Mouse (Mus musculus) CH12.LX (cell line): ENCODE measurements around the gene Acvr1c. TPM values are rescaled to one million over a fixed set of nuclear protein-coding genes. Genes with fewer than 3 reads are reported as not detected.

Experiments used
- DNase-seq: peaks from one replicate; pipeline ENCODE4 v3.0.0-alpha.2; 2013; ENCODE audit errors: extremely low read depth
- H3K27ac ChIP-seq: 2 replicates; pipeline ENCODE4 v1.5.1; 2012; ENCODE audit warnings: low read depth, mild to moderate bottlenecking, control low read depth, moderate library complexity; ENCODE audit not compliant: insufficient read depth
- H3K27me3 ChIP-seq: replicated peaks from 2 replicates; pipeline ENCODE3; 2012; ENCODE audit warnings: inconsistent platforms
- H3K36me3 ChIP-seq, 2 experiments: replicated peaks in 1 of 2; 2 replicates each; pipeline versions ENCODE3 to v1.6.1; 2012; ENCODE audit warnings: inconsistent platforms in 1 of 2, low read length in 1 of 2, mild to moderate bottlenecking in 1 of 2, mixed read lengths in 1 of 2, moderate library complexity in 1 of 2; ENCODE audit not compliant: control insufficient read depth in 1 of 2, insufficient read depth in 1 of 2
- H3K4me1 ChIP-seq, 2 experiments: 2 replicates each; pipeline ENCODE4 v1.6.1; 2012; ENCODE audit warnings: inconsistent platforms in 1 of 2, moderate library complexity in 1 of 2; ENCODE audit not compliant: insufficient read depth in 2 of 2, control insufficient read depth in 1 of 2
- H3K4me2 ChIP-seq: 2 replicates; pipeline ENCODE4 v1.6.1; 2012; ENCODE audit warnings: low read depth, mild to moderate bottlenecking, control low read depth; ENCODE audit not compliant: poor library complexity, insufficient read depth, severe bottlenecking
- H3K4me3 ChIP-seq, 3 experiments: fragments of 150-350 bp in 1 of 3; sonication (generic) in 1 of 3; replicated peaks in 1 of 3; 2 replicates each; pipeline versions ENCODE3 to v1.5.1; 2011 to 2012; ENCODE audit warnings: low read depth in 2 of 3, low read length in 2 of 3, mild to moderate bottlenecking in 2 of 3, moderate library complexity in 2 of 3, control low read depth in 1 of 3, improper control_type of control experiment in 1 of 3, inconsistent platforms in 1 of 3, mixed read lengths in 1 of 3; ENCODE audit not compliant: poor library complexity in 1 of 3
- H3K79me2 ChIP-seq: replicated peaks from 2 replicates; pipeline ENCODE4 v1.6.1; 2012; ENCODE audit warnings: mild to moderate bottlenecking, moderate library complexity; ENCODE audit not compliant: control insufficient read depth, poor library complexity, insufficient read depth, severe bottlenecking; ENCODE audit errors: extremely low read depth
- H3K9ac ChIP-seq: 2 replicates; pipeline ENCODE4 v1.6.1; 2012; ENCODE audit warnings: low read depth, mild to moderate bottlenecking, control low read depth, moderate library complexity; ENCODE audit not compliant: insufficient read depth
- H3K9me3 ChIP-seq: replicated peaks from 2 replicates; pipeline ENCODE3; 2012; ENCODE audit warnings: low read length, inconsistent platforms, mixed read lengths
- CHD1 ChIP-seq: IDR thresholded peaks from 2 replicates; pipeline ENCODE4 v1.6.1; 2012; ENCODE audit warnings: low read depth, low read length, improper control_type of control experiment, inconsistent platforms
- CHD2 ChIP-seq: IDR thresholded peaks from 2 replicates; pipeline ENCODE4 v1.6.1; 2011; ENCODE audit warnings: low read length, improper control_type of control experiment
- E2F4 ChIP-seq: IDR thresholded peaks from 2 replicates; pipeline ENCODE4 v1.6.1; 2011; ENCODE audit warnings: low read depth, low read length, improper control_type of control experiment; ENCODE audit not compliant: insufficient replicate concordance
- ELF1 ChIP-seq: IDR thresholded peaks from 2 replicates; pipeline ENCODE4 v1.6.1; 2014; ENCODE audit warnings: low read depth, mild to moderate bottlenecking, inconsistent platforms, low read length, improper control_type of control experiment
- ETS1 ChIP-seq: conservative IDR thresholded peaks from 2 replicates; pipeline ENCODE4 v1.6.1; 2012; ENCODE audit warnings: low read depth, mild to moderate bottlenecking, inconsistent platforms, low read length, improper control_type of control experiment, moderate library complexity
- HCFC1 ChIP-seq: IDR thresholded peaks from 2 replicates; pipeline ENCODE4 v1.6.1; 2012; ENCODE audit warnings: low read depth, mild to moderate bottlenecking, inconsistent platforms, low read length, improper control_type of control experiment
- JUND ChIP-seq: conservative IDR thresholded peaks from 2 replicates; pipeline ENCODE4 v1.6.1; 2011; ENCODE audit warnings: low read depth, low read length, improper control_type of control experiment
- KAT2A ChIP-seq: IDR thresholded peaks from 2 replicates; pipeline ENCODE4 v1.6.1; 2012; ENCODE audit warnings: low read length, improper control_type of control experiment, inconsistent platforms; ENCODE audit not compliant: insufficient replicate concordance
- MAFK ChIP-seq: IDR thresholded peaks from 2 replicates; pipeline ENCODE4 v1.6.1; 2011; ENCODE audit warnings: low read length, improper control_type of control experiment; ENCODE audit not compliant: insufficient replicate concordance
- MAX ChIP-seq: IDR thresholded peaks from 2 replicates; pipeline ENCODE4 v1.6.1; 2011; ENCODE audit warnings: low read length, improper control_type of control experiment
- MAZ ChIP-seq: IDR thresholded peaks from 2 replicates; pipeline ENCODE4 v1.6.1; 2012; ENCODE audit warnings: low read depth, mild to moderate bottlenecking, inconsistent platforms, low read length, improper control_type of control experiment, moderate library complexity
- MEF2A ChIP-seq: IDR thresholded peaks from 2 replicates; pipeline ENCODE4 v1.6.1; 2014; ENCODE audit warnings: low read depth, mild to moderate bottlenecking, inconsistent platforms, low read length, improper control_type of control experiment, borderline replicate concordance
- MXI1 ChIP-seq: IDR thresholded peaks from 2 replicates; pipeline ENCODE4 v1.6.1; 2011; ENCODE audit warnings: mild to moderate bottlenecking, low read depth, low read length, improper control_type of control experiment
- MYC ChIP-seq: IDR thresholded peaks from 2 replicates; pipeline ENCODE4 v1.6.1; 2011; ENCODE audit warnings: low read depth, mild to moderate bottlenecking, improper control_type of control experiment, low read length
- NELFE ChIP-seq: IDR thresholded peaks from 2 replicates; pipeline ENCODE4 v1.6.1; 2011; ENCODE audit warnings: low read depth, low read length, improper control_type of control experiment
- NRF1 ChIP-seq: IDR thresholded peaks from 2 replicates; pipeline ENCODE4 v1.6.1; 2014; ENCODE audit warnings: low read depth, mild to moderate bottlenecking, inconsistent platforms, low read length, improper control_type of control experiment, moderate library complexity
- PAX5 ChIP-seq: IDR thresholded peaks from 2 replicates; pipeline ENCODE4 v1.6.1; 2012; ENCODE audit warnings: low read length, inconsistent platforms, mixed read lengths
- POLR2A ChIP-seq: IDR thresholded peaks from 2 replicates; pipeline ENCODE4 v1.6.1; 2011; ENCODE audit warnings: low read depth, mild to moderate bottlenecking, improper control_type of control experiment, low read length
- POLR2AphosphoS2 ChIP-seq: IDR thresholded peaks from 2 replicates; pipeline ENCODE4 v1.6.1; 2011; ENCODE audit warnings: low read depth, low read length, improper control_type of control experiment
- RCOR1 ChIP-seq: conservative IDR thresholded peaks from 2 replicates; pipeline ENCODE4 v1.6.1; 2012; ENCODE audit warnings: low read depth, mild to moderate bottlenecking, inconsistent platforms, low read length, improper control_type of control experiment
- SMC3 ChIP-seq: IDR thresholded peaks from 2 replicates; pipeline ENCODE4 v1.6.1; 2011; ENCODE audit warnings: low read depth, low read length, improper control_type of control experiment
- TBP ChIP-seq: conservative IDR thresholded peaks from 2 replicates; pipeline ENCODE4 v1.6.1; 2011; ENCODE audit warnings: low read depth, low read length, improper control_type of control experiment
- TCF12 ChIP-seq: IDR thresholded peaks from 2 replicates; pipeline ENCODE4 v1.6.1; 2014; ENCODE audit warnings: low read depth, mild to moderate bottlenecking, inconsistent platforms, low read length, improper control_type of control experiment
- USF2 ChIP-seq: conservative IDR thresholded peaks from 2 replicates; pipeline ENCODE4 v1.6.1; 2011; ENCODE audit warnings: low read depth, low read length, improper control_type of control experiment
- ZC3H11A ChIP-seq: IDR thresholded peaks from 2 replicates; pipeline ENCODE4 v1.6.1; 2012; ENCODE audit warnings: low read depth, mild to moderate bottlenecking, inconsistent platforms, low read length, improper control_type of control experiment
- ZKSCAN1 ChIP-seq: IDR thresholded peaks from 2 replicates; pipeline ENCODE4 v1.6.1; 2012; ENCODE audit warnings: low read depth, inconsistent platforms, low read length, improper control_type of control experiment, borderline replicate concordance
- dilution Hi-C: fragments of 300-500 bp; cut with MboI; formaldehyde crosslinking; loops from 2 replicates; pipeline ENCODE4 v1.14.3; 2020; ENCODE audit warnings: low sequenced_read_pairs; ENCODE audit not compliant: extremely low pct_unique_long_range_greater_than_20kb, extremely low pct_ligation_motif_present
- in situ Hi-C: fragments of 300-500 bp; cut with MboI; formaldehyde crosslinking; loops from 3 replicates; pipeline ENCODE4 v1.14.3; 2019; ENCODE audit warnings: low sequenced_read_pairs, low pct_ligation_motif_present, low pct_unique_long_range_greater_than_20kb, mixed read lengths
- polyA plus RNA-seq: library from polyadenylated mRNA; unstranded; fragments of >175 nt; gene quantifications from 2 replicates; pipeline ENCODE4 v1.2.1, GENCODE M21; 2012; ENCODE audit warnings: low read depth; ENCODE audit not compliant: insufficient read length
- total RNA-seq, 2 experiments: library from RNA; depleted of rRNA; stranded (reverse); fragments of 300-350 nt in 1 of 2; fragments of >200 nt in 1 of 2; gene quantifications; 2 replicates each; pipeline ENCODE4 v1.2.3; 2012 to 2014

Gene Acvr1c
- total and polyA plus RNA-seq, 3 experiments: 0.03 to 0.21 TPM; not detected in 1

GRCm38 (mm10) chr2:58388601-58389000 is 30.9 kb upstream of the Acvr1c start:
- TF ChIP-seq ETS1 (no peak), ZKSCAN1 (no peak), RCOR1 (no peak), CHD2 (no peak), CHD1 (no peak), SMC3 (no peak), E2F4 (no peak)
- in situ Hi-C loops: no loop called here
- Histone ChIP-seq H3K27ac (no peak overlapping the region), H3K4me1 (no peaks in the 10 kb centered on the region), H3K4me2 (no peak overlapping the region), H3K36me3 (no peaks in the 10 kb centered on the region), H3K79me2 (no peaks in the 10 kb centered on the region), H3K9me3 (no peaks in the 10 kb centered on the region), H3K4me3 (no peak overlapping the region), H3K27me3 (no peaks in the 10 kb centered on the region), H3K9ac (no peak overlapping the region)
- dilution Hi-C loops: no loop called here
- DNase-seq: no peak

- in situ Hi-C loops: no loop called here
- no peak overlapping the region for H3K4me2 ChIP-seq
These were observed 22.3 kb upstream of the Acvr1c start for GRCm38 (mm10) chr2:58380020-58380419.

GRCm38 (mm10) chr2:58379475-58379874 is 21.8 kb upstream of the Acvr1c start:
- no peak overlapping the region for H3K9ac ChIP-seq
- H3K9me3 ChIP-seq: no peaks in the 10 kb centered on the region
- TF ChIP-seq MAFK (no peak), MXI1 (no peak), JUND (no peak), HCFC1 (no peak), TCF12 (no peak), CHD1 (no peak), NRF1 (no peak), E2F4 (no peak), ETS1 (no peak), CHD2 (no peak), MAX (no peak), MEF2A (no peak), ZC3H11A (no peak), MYC (no peak), USF2 (no peak)
- dilution Hi-C loops (no loop called here), in situ Hi-C loops (no loop called here)
- no peaks in the 10 kb centered on the region for H3K4me1 ChIP-seq
- H3K79me2 ChIP-seq: no peaks in the 10 kb centered on the region
- no peaks in the 10 kb centered on the region for H3K36me3 ChIP-seq
- no peak overlapping the region for H3K4me2 ChIP-seq
- no peak overlapping the region for H3K27ac ChIP-seq
- no peak for DNase-seq
- H3K4me3 ChIP-seq: no peak overlapping the region
- H3K27me3 ChIP-seq: no peaks in the 10 kb centered on the region

More at GRCm38 (mm10) chr2:58380020-58380419, 22.3 kb upstream of the Acvr1c start:
- DNase-seq: no peak
- H3K9ac ChIP-seq: no peak overlapping the region
- no peaks in the 10 kb centered on the region for H3K4me1 ChIP-seq
- no peak overlapping the region for H3K27ac ChIP-seq
- H3K9me3 ChIP-seq: no peaks in the 10 kb centered on the region
- no peak overlapping the region for H3K4me3 ChIP-seq
- no peak for TF ChIP-seq RCOR1
- TF ChIP-seq NELFE: no peak
- no peak for TF ChIP-seq HCFC1
- TF ChIP-seq MAZ: no peak
- TF ChIP-seq ETS1: no peak
- TF ChIP-seq MAX: no peak
- TF ChIP-seq MAFK: no peak
- no peak for TF ChIP-seq ZC3H11A
- TF ChIP-seq KAT2A: no peak
- TF ChIP-seq SMC3: no peak
- TF ChIP-seq E2F4: no peak
- no peak for TF ChIP-seq USF2
- TF ChIP-seq TBP: no peak
- no peak for TF ChIP-seq PAX5
- no peak for TF ChIP-seq POLR2A
- TF ChIP-seq ELF1: no peak
- TF ChIP-seq MXI1: no peak
- TF ChIP-seq POLR2AphosphoS2: no peak
- H3K36me3 ChIP-seq: no peaks in the 10 kb centered on the region
- H3K79me2 ChIP-seq: no peaks in the 10 kb centered on the region
- dilution Hi-C loops: no loop called here
- no peaks in the 10 kb centered on the region for H3K27me3 ChIP-seq
